ENCODE assay signal across 10 mouse cellular contexts in genomic region chr4:53219351-53219750, GRCm38 (mm10). TPM values are rescaled to one million over a fixed set of nuclear protein-coding genes. Genes with fewer than 3 reads are reported as not detected.
A peak's percentile ranks its signal among the peaks of the same experiment; 100 is the strongest.
DNase-seq lines count a peak whose midpoint lies in the region; ATAC-seq and TF ChIP-seq lines count a peak whose summit lies in the region.
"Had no signal": no experiment of that assay in that cellular context is flagged by ENCODE, and none has a peak within 500 bp of the region (broad histone marks: within the 10 kb centered on the region; RNA-seq: fewer than 3 reads in every experiment).

No protein-coding gene starts in this region.

- H3K4me3 ChIP-seq in heart, embryonic 11.5 days (ENCODE audit: low read depth, low read length), result no peak overlapping the region
- no peak overlapping the region for H3K4me3 ChIP-seq in forebrain, postnatal 0 days (ENCODE audit: low read depth, low read length)
- H3K4me3 ChIP-seq: erythroblast, embryonic 14.5 days had no signal

- no peaks in the 10 kb centered on the region for H3K27me3 ChIP-seq in heart, embryonic 11.5 days (ENCODE audit: control insufficient read depth, insufficient read depth, low read length)
- H3K27me3 ChIP-seq in forebrain, postnatal 0 days (ENCODE audit: insufficient read depth, low read length), result no peaks in the 10 kb centered on the region

- TF ChIP-seq CTCF in forebrain, postnatal 0 days (IDR thresholded peaks at IDR 0.05; ENCODE audit: low read depth), result no peak

- peaks cover 15% of the 10 kb centered on the region for H3K4me1 ChIP-seq in heart, embryonic 11.5 days (ENCODE audit: control insufficient read depth, insufficient read depth, low read length)
- H3K4me1 ChIP-seq in forebrain, postnatal 0 days (ENCODE audit: insufficient read depth), result peaks cover 13% of the 10 kb centered on the region

- peak; percentile 99 for DNase-seq in heart, adult 11 months
- DNase-seq in NIH3T3 (ENCODE audit: low read depth), result peak; percentile 78
- peak; percentile 24 for DNase-seq in forebrain, postnatal 0 days
- DNase-seq in kidney, adult 8-10 months, result peak; percentile 23 to 34
- peak; percentile 56 for DNase-seq in lung, postnatal 14 days
- DNase-seq in ovary, postnatal 14 days (ENCODE audit: low spot score), result no peak
- DNase-seq in thymus, postnatal 4 days, result no peak

- no peak overlapping the region for H3K4me2 ChIP-seq in heart, embryonic 11.5 days
- no peak overlapping the region for H3K4me2 ChIP-seq in forebrain, postnatal 0 days (ENCODE audit: low read depth)

- no peaks in the 10 kb centered on the region for H3K9me3 ChIP-seq in heart, embryonic 11.5 days (replicated peaks; ENCODE audit: control insufficient read depth, low read length)
- no peaks in the 10 kb centered on the region for H3K9me3 ChIP-seq in forebrain, postnatal 0 days (ENCODE audit: low read length)

- H3K27ac ChIP-seq in heart, embryonic 11.5 days (ENCODE audit: low read depth, low read length), result no peak overlapping the region
- H3K27ac ChIP-seq in forebrain, postnatal 0 days (ENCODE audit: low read depth, low read length), result peak overlapping the region; percentile 85; the same call in 1 of the 2 replicates
- H3K27ac ChIP-seq: liver, embryonic 14.5 days had no signal

- H3K36me3 ChIP-seq in heart, embryonic 11.5 days (ENCODE audit: control insufficient read depth, insufficient read depth, low read length), result no peaks in the 10 kb centered on the region
- H3K36me3 ChIP-seq in forebrain, postnatal 0 days (ENCODE audit: insufficient read depth), result no peaks in the 10 kb centered on the region

- no peak overlapping the region for H3K9ac ChIP-seq in heart, embryonic 11.5 days (ENCODE audit: low read depth, low read length)
- H3K9ac ChIP-seq in forebrain, postnatal 0 days, result no peak overlapping the region
- H3K9ac ChIP-seq: liver, embryonic 14.5 days had no signal

- no peak for ATAC-seq in heart, embryonic 11.5 days (replicated peaks; ENCODE audit: insufficient number of reproducible peaks, low FRiP score, low TSS enrichment)
- ATAC-seq in forebrain, postnatal 0 days, result peak; percentile 27

- WGBS in heart, embryonic 11.5 days (ENCODE audit: insufficient replicate concordance), result 37% methylated on average over 3 of the region's 3 CpGs
- WGBS in forebrain, postnatal 0 days, result 34% methylated on average over 3 of the region's 3 CpGs

RNA-seq across cellular contexts. Expression of gene Abca1, which starts 59.7 kb away (rescaled TPM):
- polyA plus RNA-seq in heart, embryonic 11.5 days (2014; fragmentation: Nextera tagmentation; extraction: Ambion mirVana), result 2.5 and 2.8 TPM in 2 replicates
- 26.4 and 39.2 TPM in 2 replicates for total RNA-seq in forebrain, postnatal 0 days (2014; rRNA removed)
- 3.7 and 6.3 TPM in 2 replicates for polyA plus RNA-seq in forebrain, postnatal 0 days (2015; fragmentation: Nextera tagmentation; extraction: Ambion mirVana)

Comparison
In these comparisons a context has a peak if more than half of its experiments do, and no peak if none do; other contexts are left out.
1. DNase-seq: peak in heart, adult 11 months (single experiment), NIH3T3 (single experiment), forebrain, postnatal 0 days (single experiment), kidney, adult 8-10 months (2 of 2) and lung, postnatal 14 days (single experiment); none in ovary, postnatal 14 days (single experiment) and thymus, postnatal 4 days (single experiment).